Comparison of ENCODE assay signal across 8 mouse cellular contexts in genomic region chr2:75589452-75589851, GRCm38 (mm10).
DNase-seq lines count a peak whose midpoint lies in the region; ATAC-seq and TF ChIP-seq lines count a peak whose summit lies in the region.

No protein-coding gene starts in this region.

- peak; percentile 27 to 41 for DNase-seq in layer of hippocampus, postnatal 10 days (ENCODE audit: low spot score in 2 of 2)
- DNase-seq in layer of hippocampus, adult 8-10 months (ENCODE audit: low spot score in 2 of 2), result no peak
- DNase-seq in embryo, embryonic 9.5 days (ENCODE audit: extremely low spot score), result peak; percentile 39
- peak; percentile 70 for DNase-seq in hindbrain, embryonic 11.5 days (ENCODE audit: low spot score)
- no peak for DNase-seq in liver, embryonic 14.5 days (ENCODE audit: low read depth in 3 of 3, low spot score in 3 of 3)
- DNase-seq in right cerebral cortex, postnatal 4 days, result peak; percentile 47
- DNase-seq in spleen, postnatal 36 days (ENCODE audit: low spot score in 2 of 2), result no peak

- peak overlapping the region; percentile 36 for H3K4me2 ChIP-seq in hindbrain, embryonic 11.5 days (replicated peaks; ENCODE audit: low read depth, low read length)
- H3K4me2 ChIP-seq in liver, embryonic 14.5 days (ENCODE audit: low read depth), result peak overlapping the region; percentile 46

- H3K9ac ChIP-seq in hindbrain, embryonic 11.5 days (ENCODE audit: low read depth, low read length), result peak overlapping the region; percentile 19; the same call in 1 of the 2 replicates
- no peak overlapping the region for H3K9ac ChIP-seq in liver, embryonic 14.5 days (replicated peaks)

- no peaks in the 10 kb centered on the region for H3K9me3 ChIP-seq in hindbrain, embryonic 11.5 days (ENCODE audit: control insufficient read depth, low read length)
- no peaks in the 10 kb centered on the region for H3K9me3 ChIP-seq in liver, embryonic 14.5 days (ENCODE audit: control insufficient read depth, low read length)

- H3K27me3 ChIP-seq in hindbrain, embryonic 11.5 days (ENCODE audit: control insufficient read depth, insufficient read depth, low read length), result 0 out of 2 replicates have a peak, but pooled peaks cover 3% of the 10 kb centered on the region
- peaks cover 3% of the 10 kb centered on the region for H3K27me3 ChIP-seq in liver, embryonic 14.5 days (ENCODE audit: control insufficient read depth, insufficient read depth, low read length)

- H3K27ac ChIP-seq in hindbrain, embryonic 11.5 days (ENCODE audit: low read depth, low read length), result no peak overlapping the region
- no peak overlapping the region for H3K27ac ChIP-seq in liver, embryonic 14.5 days

- no peaks in the 10 kb centered on the region for H3K36me3 ChIP-seq in hindbrain, embryonic 11.5 days (ENCODE audit: control insufficient read depth, insufficient read depth, low read length)
- no peaks in the 10 kb centered on the region for H3K36me3 ChIP-seq in liver, embryonic 14.5 days (replicated peaks; ENCODE audit: control insufficient read depth, insufficient read depth, low read depth)

- H3K4me3 ChIP-seq in hindbrain, embryonic 11.5 days (ENCODE audit: low read depth, low read length), result peak overlapping the region; percentile 8; the same call in 1 of the 2 replicates
- H3K4me3 ChIP-seq in liver, embryonic 14.5 days (ENCODE audit: insufficient read depth in 1 of 2, low read depth in 2 of 2, low read length in 2 of 2), result peak overlapping the region in 1 of 2 experiments; percentile 4; a peak in 1 of 4 replicates

- no peak for TF ChIP-seq CTCF in liver, embryonic 14.5 days (IDR thresholded peaks at IDR 0.05; ENCODE audit: low read depth)

- H3K4me1 ChIP-seq in hindbrain, embryonic 11.5 days (replicated peaks; ENCODE audit: control insufficient read depth, insufficient read depth, low read length), result peaks cover 7% of the 10 kb centered on the region
- 0 out of 4 replicates have a peak, but pooled peaks cover 0 to 5% of the 10 kb centered on the region in 2 experiments for H3K4me1 ChIP-seq in liver, embryonic 14.5 days (replicated peaks; ENCODE audit: control insufficient read depth in 2 of 2, insufficient read depth in 2 of 2, low read length in 1 of 2)

- TF ChIP-seq EP300 in liver, embryonic 14.5 days (IDR thresholded peaks at IDR 0.05; ENCODE audit: low read depth), result no peak

- 4% methylated on average over 19 of the region's 19 CpGs for WGBS in hindbrain, embryonic 11.5 days
- 4% methylated on average over 19 of the region's 19 CpGs for WGBS in liver, embryonic 14.5 days (ENCODE audit: insufficient replicate concordance)

- ATAC-seq in hindbrain, embryonic 11.5 days (ENCODE audit: low FRiP score), result peak; percentile 33; the same call in 1 of the 2 replicates
- no peak for ATAC-seq in liver, embryonic 14.5 days (ENCODE audit: insufficient read depth)
- no peak for ATAC-seq in granulocyte monocyte progenitor cell, adult 5-6 weeks (replicated peaks; ENCODE audit: poor library complexity, severe bottlenecking)

Comparison
In these comparisons a context has a peak if more than half of its experiments do, and no peak if none do; other contexts are left out.
1. DNase-seq: peak in layer of hippocampus, postnatal 10 days (2 of 2), embryo, embryonic 9.5 days (single experiment), hindbrain, embryonic 11.5 days (single experiment) and right cerebral cortex, postnatal 4 days (single experiment); none in layer of hippocampus, adult 8-10 months (0 of 2), liver, embryonic 14.5 days (0 of 3) and spleen, postnatal 36 days (0 of 2).